Mouse (Mus musculus) kidney, postnatal 36 days (tissue): ENCODE measurements at regions not wholly inside any gene's neighbourhood (a gene's known extent, or its start where the extent isn't known, plus 50 kb on each side); places are given as distances from the start of the nearest gene placed in this dataset.

Experiments
- DNase-seq, 2 experiments: peaks; one replicate each; pipeline ENCODE4 v3.0.0; 2021 to 2022; ENCODE audit warnings: mixed read lengths in 2 of 2

GRCm38 (mm10) chr9:102782926-102783850 is 51.5 kb upstream of the Ryk start:
- DNase-seq, result peak in 1 of 2 experiments; percentile 48

GRCm38 (mm10) chr9:102784329-102785026 is 50.2 kb upstream of the Ryk start:
- peak; percentile 91 to 94 for DNase-seq
